Mouse (Mus musculus) CH12.LX (cell line): ENCODE results near the gene Mul1. TPM values are rescaled to one million over a fixed set of nuclear protein-coding genes. Genes with fewer than 3 reads are reported as not detected.

Source experiments
- DNase-seq: peaks from one replicate; pipeline ENCODE4 v3.0.0-alpha.2; 2013; ENCODE audit errors: extremely low read depth
- H3K27ac ChIP-seq: 2 replicates; pipeline ENCODE4 v1.5.1; 2012; ENCODE audit warnings: low read depth, mild to moderate bottlenecking, control low read depth, moderate library complexity; ENCODE audit not compliant: insufficient read depth
- H3K27me3 ChIP-seq: replicated peaks from 2 replicates; pipeline ENCODE3; 2012; ENCODE audit warnings: inconsistent platforms
- H3K36me3 ChIP-seq, 2 experiments: replicated peaks in 1 of 2; 2 replicates each; pipeline versions ENCODE3 to v1.6.1; 2012; ENCODE audit warnings: inconsistent platforms in 1 of 2, low read length in 1 of 2, mild to moderate bottlenecking in 1 of 2, mixed read lengths in 1 of 2, moderate library complexity in 1 of 2; ENCODE audit not compliant: control insufficient read depth in 1 of 2, insufficient read depth in 1 of 2
- H3K4me1 ChIP-seq, 2 experiments: 2 replicates each; pipeline ENCODE4 v1.6.1; 2012; ENCODE audit warnings: inconsistent platforms in 1 of 2, moderate library complexity in 1 of 2; ENCODE audit not compliant: insufficient read depth in 2 of 2, control insufficient read depth in 1 of 2
- H3K4me2 ChIP-seq: 2 replicates; pipeline ENCODE4 v1.6.1; 2012; ENCODE audit warnings: low read depth, mild to moderate bottlenecking, control low read depth; ENCODE audit not compliant: poor library complexity, insufficient read depth, severe bottlenecking
- H3K4me3 ChIP-seq, 3 experiments: fragments of 150-350 bp in 1 of 3; sonication (generic) in 1 of 3; replicated peaks in 1 of 3; 2 replicates each; pipeline versions ENCODE3 to v1.5.1; 2011 to 2012; ENCODE audit warnings: low read depth in 2 of 3, low read length in 2 of 3, mild to moderate bottlenecking in 2 of 3, moderate library complexity in 2 of 3, control low read depth in 1 of 3, improper control_type of control experiment in 1 of 3, inconsistent platforms in 1 of 3, mixed read lengths in 1 of 3; ENCODE audit not compliant: poor library complexity in 1 of 3
- H3K79me2 ChIP-seq: replicated peaks from 2 replicates; pipeline ENCODE4 v1.6.1; 2012; ENCODE audit warnings: mild to moderate bottlenecking, moderate library complexity; ENCODE audit not compliant: control insufficient read depth, poor library complexity, insufficient read depth, severe bottlenecking; ENCODE audit errors: extremely low read depth
- H3K9ac ChIP-seq: 2 replicates; pipeline ENCODE4 v1.6.1; 2012; ENCODE audit warnings: low read depth, mild to moderate bottlenecking, control low read depth, moderate library complexity; ENCODE audit not compliant: insufficient read depth
- H3K9me3 ChIP-seq: replicated peaks from 2 replicates; pipeline ENCODE3; 2012; ENCODE audit warnings: low read length, inconsistent platforms, mixed read lengths
- BHLHE40 ChIP-seq: IDR thresholded peaks from 2 replicates; pipeline ENCODE4 v1.6.1; 2011; ENCODE audit warnings: mild to moderate bottlenecking, low read depth, low read length, improper control_type of control experiment
- CHD1 ChIP-seq: IDR thresholded peaks from 2 replicates; pipeline ENCODE4 v1.6.1; 2012; ENCODE audit warnings: low read depth, low read length, improper control_type of control experiment, inconsistent platforms
- CHD2 ChIP-seq: IDR thresholded peaks from 2 replicates; pipeline ENCODE4 v1.6.1; 2011; ENCODE audit warnings: low read length, improper control_type of control experiment
- CTCF ChIP-seq, 2 experiments: IDR thresholded peaks in 1 of 2; conservative IDR thresholded peaks in 1 of 2; 2 replicates each; pipeline ENCODE4 v1.5.1; 2011 to 2012; ENCODE audit warnings: low read depth in 2 of 2, low read length in 2 of 2, improper control_type of control experiment in 1 of 2, inconsistent platforms in 1 of 2, mild to moderate bottlenecking in 1 of 2, moderate library complexity in 1 of 2
- EP300 ChIP-seq: IDR thresholded peaks from 2 replicates; pipeline ENCODE4 v1.6.1; 2011; ENCODE audit warnings: low read length, improper control_type of control experiment
- ETS1 ChIP-seq: conservative IDR thresholded peaks from 2 replicates; pipeline ENCODE4 v1.6.1; 2012; ENCODE audit warnings: low read depth, mild to moderate bottlenecking, inconsistent platforms, low read length, improper control_type of control experiment, moderate library complexity
- MAFK ChIP-seq: IDR thresholded peaks from 2 replicates; pipeline ENCODE4 v1.6.1; 2011; ENCODE audit warnings: low read length, improper control_type of control experiment; ENCODE audit not compliant: insufficient replicate concordance
- MAX ChIP-seq: IDR thresholded peaks from 2 replicates; pipeline ENCODE4 v1.6.1; 2011; ENCODE audit warnings: low read length, improper control_type of control experiment
- MAZ ChIP-seq: IDR thresholded peaks from 2 replicates; pipeline ENCODE4 v1.6.1; 2012; ENCODE audit warnings: low read depth, mild to moderate bottlenecking, inconsistent platforms, low read length, improper control_type of control experiment, moderate library complexity
- MYC ChIP-seq: IDR thresholded peaks from 2 replicates; pipeline ENCODE4 v1.6.1; 2011; ENCODE audit warnings: low read depth, mild to moderate bottlenecking, improper control_type of control experiment, low read length
- NRF1 ChIP-seq: IDR thresholded peaks from 2 replicates; pipeline ENCODE4 v1.6.1; 2014; ENCODE audit warnings: low read depth, mild to moderate bottlenecking, inconsistent platforms, low read length, improper control_type of control experiment, moderate library complexity
- PAX5 ChIP-seq: IDR thresholded peaks from 2 replicates; pipeline ENCODE4 v1.6.1; 2012; ENCODE audit warnings: low read length, inconsistent platforms, mixed read lengths
- POLR2A ChIP-seq: IDR thresholded peaks from 2 replicates; pipeline ENCODE4 v1.6.1; 2011; ENCODE audit warnings: low read depth, mild to moderate bottlenecking, improper control_type of control experiment, low read length
- POLR2AphosphoS2 ChIP-seq: IDR thresholded peaks from 2 replicates; pipeline ENCODE4 v1.6.1; 2011; ENCODE audit warnings: low read depth, low read length, improper control_type of control experiment
- RAD21 ChIP-seq: IDR thresholded peaks from 2 replicates; pipeline ENCODE4 v1.6.1; 2011; ENCODE audit warnings: low read depth, mild to moderate bottlenecking, low read length, improper control_type of control experiment, moderate library complexity
- SMC3 ChIP-seq: IDR thresholded peaks from 2 replicates; pipeline ENCODE4 v1.6.1; 2011; ENCODE audit warnings: low read depth, low read length, improper control_type of control experiment
- TBP ChIP-seq: conservative IDR thresholded peaks from 2 replicates; pipeline ENCODE4 v1.6.1; 2011; ENCODE audit warnings: low read depth, low read length, improper control_type of control experiment
- USF1 ChIP-seq: IDR thresholded peaks from 2 replicates; pipeline ENCODE4 v1.6.1; 2014; ENCODE audit warnings: low read depth, mild to moderate bottlenecking, inconsistent platforms, low read length, improper control_type of control experiment
- USF2 ChIP-seq: conservative IDR thresholded peaks from 2 replicates; pipeline ENCODE4 v1.6.1; 2011; ENCODE audit warnings: low read depth, low read length, improper control_type of control experiment
- ZKSCAN1 ChIP-seq: IDR thresholded peaks from 2 replicates; pipeline ENCODE4 v1.6.1; 2012; ENCODE audit warnings: low read depth, inconsistent platforms, low read length, improper control_type of control experiment, borderline replicate concordance
- ZMIZ1 ChIP-seq: IDR thresholded peaks from 2 replicates; pipeline ENCODE4 v1.6.1; 2012; ENCODE audit warnings: low read depth, mild to moderate bottlenecking, inconsistent platforms, low read length, improper control_type of control experiment
- dilution Hi-C: fragments of 300-500 bp; cut with MboI; formaldehyde crosslinking; loops from 2 replicates; pipeline ENCODE4 v1.14.3; 2020; ENCODE audit warnings: low sequenced_read_pairs; ENCODE audit not compliant: extremely low pct_unique_long_range_greater_than_20kb, extremely low pct_ligation_motif_present
- in situ Hi-C: fragments of 300-500 bp; cut with MboI; formaldehyde crosslinking; loops from 3 replicates; pipeline ENCODE4 v1.14.3; 2019; ENCODE audit warnings: low sequenced_read_pairs, low pct_ligation_motif_present, low pct_unique_long_range_greater_than_20kb, mixed read lengths
- polyA plus RNA-seq: library from polyadenylated mRNA; unstranded; fragments of >175 nt; gene quantifications from 2 replicates; pipeline ENCODE4 v1.2.1, GENCODE M21; 2012; ENCODE audit warnings: low read depth; ENCODE audit not compliant: insufficient read length
- total RNA-seq, 2 experiments: library from RNA; depleted of rRNA; stranded (reverse); fragments of 300-350 nt in 1 of 2; fragments of >200 nt in 1 of 2; gene quantifications; 2 replicates each; pipeline ENCODE4 v1.2.3; 2012 to 2014

The Mul1 gene
- total and polyA plus RNA-seq, 3 experiments, result 10.2 to 20.2 (median 12.3) TPM

- Histone ChIP-seq H3K36me3 (peaks cover 45 to 70% of the 10 kb centered on the region in 2 experiments), H3K4me2 (no peak overlapping the region)
- in situ Hi-C loops, result loop anchor here (5.0 to 10.0 kb wide), 2 partner anchors 267 to 415 kb away; no protein-coding TSS in a partner anchor
Measured at GRCm38 (mm10) chr4:138440062-138440461, 5.6 kb downstream of the Mul1 start.

GRCm38 (mm10) chr4:138444941-138445340 is 10.5 kb downstream of the Mul1 start:
- Histone ChIP-seq H3K4me1 (peaks cover 0 to 4% of the 10 kb centered on the region in 2 experiments; a peak in 2 of 4 replicates), H3K9me3 (peaks cover 2% of the 10 kb centered on the region), H3K36me3 (peaks cover 15 to 31% of the 10 kb centered on the region in 2 experiments), H3K4me3 (no peak overlapping the region), H3K4me2 (no peak overlapping the region), H3K79me2 (no peaks in the 10 kb centered on the region), H3K9ac (no peak overlapping the region), H3K27me3 (peaks cover 24% of the 10 kb centered on the region), H3K27ac (no peak overlapping the region)
- in situ Hi-C loops, result loop anchor here (5.0 to 10.0 kb wide), 2 partner anchors 262 to 410 kb away; no protein-coding TSS in a partner anchor
- dilution Hi-C loops, result no loop called here
- no peak for DNase-seq
- no peak for TF ChIP-seq MYC
- TF ChIP-seq BHLHE40, result no peak
- TF ChIP-seq ZKSCAN1, result no peak
- TF ChIP-seq USF1, result no peak
- TF ChIP-seq USF2, result no peak
- no peak for TF ChIP-seq MAX
- no peak for TF ChIP-seq CHD1

More at GRCm38 (mm10) chr4:138440062-138440461, 5.6 kb downstream of the Mul1 start:
- no peak overlapping the region for H3K27ac ChIP-seq
- H3K4me3 ChIP-seq, result no peak overlapping the region
- no peaks in the 10 kb centered on the region for H3K9me3 ChIP-seq
- H3K4me1 ChIP-seq, result peaks cover 3 to 10% of the 10 kb centered on the region in 2 experiments; a peak in 3 of 4 replicates
- no peaks in the 10 kb centered on the region for H3K27me3 ChIP-seq
- no peak for DNase-seq
- TF ChIP-seq EP300 (no peak), USF2 (no peak), MAZ (no peak), TBP (no peak), ZMIZ1 (no peak), BHLHE40 (no peak), ETS1 (no peak), CHD1 (no peak), NRF1 (no peak), POLR2A (no peak), POLR2AphosphoS2 (no peak), SMC3 (no peak), CHD2 (no peak), ZKSCAN1 (no peak), CTCF (conservative IDR thresholded peaks at IDR 0.05 in 1 of 2, IDR thresholded peaks at IDR 0.05 in 1 of 2; ENCODE audit: low read depth in 2 of 2, low read length in 2 of 2) (no peak), MAX (no peak), PAX5 (no peak), MAFK (no peak), RAD21 (no peak)
- peaks cover 12% of the 10 kb centered on the region for H3K79me2 ChIP-seq
- no peak overlapping the region for H3K9ac ChIP-seq
- dilution Hi-C loops, result no loop called here
